Mouse (Mus musculus) cerebellum, postnatal 10 days (tissue): Measurements from ENCODE around the gene Tbl1xr1.
A peak's percentile ranks its signal among the peaks of the same experiment; 100 is the strongest.

Experiments used
- DNase-seq, 2 experiments: peaks; one replicate each; pipeline ENCODE4 v3.0.0; 2021; ENCODE audit warnings: mixed read lengths in 2 of 2

Gene Tbl1xr1

GRCm38 (mm10) chr3:22076561-22076935 lies at the start of gene Tbl1xr1:
TSS of gene Tbl1xr1 (plus strand) at chr3:22076652.
- DNase-seq, result peak; percentile 97 to 98

- no peak for DNase-seq
Observed at GRCm38 (mm10) chr3:22038004-22038403, 38.4 kb upstream of the Tbl1xr1 start.

GRCm38 (mm10) chr3:22039036-22039795 lies 37.2 kb upstream of the Tbl1xr1 start:
- DNase-seq, result no peak

GRCm38 (mm10) chr3:22040627-22041026 lies 35.8 kb upstream of the Tbl1xr1 start:
- DNase-seq, result no peak

- peak; percentile 31 to 38 for DNase-seq
Observed at GRCm38 (mm10) chr3:22047203-22047602, 29.2 kb upstream of the Tbl1xr1 start.

- no peak for DNase-seq
Observed at GRCm38 (mm10) chr3:22056664-22057328, 19.7 kb upstream of the Tbl1xr1 start.

GRCm38 (mm10) chr3:22058206-22058804 lies 18.1 kb upstream of the Tbl1xr1 start:
- no peak for DNase-seq

- DNase-seq, result no peak
Observed at GRCm38 (mm10) chr3:22061163-22061562, 15.3 kb upstream of the Tbl1xr1 start.

GRCm38 (mm10) chr3:22068621-22069020 lies 7.8 kb upstream of the Tbl1xr1 start:
- no peak for DNase-seq

- peak; percentile 15 to 28 for DNase-seq
Observed at GRCm38 (mm10) chr3:22073916-22074315, 2.5 kb upstream of the Tbl1xr1 start.

GRCm38 (mm10) chr3:22074591-22075294 lies 1.7 kb upstream of the Tbl1xr1 start:
- peak; percentile 29 to 44 for DNase-seq

- no peak for DNase-seq
Observed at GRCm38 (mm10) chr3:22075517-22075886, 950 bp upstream of the Tbl1xr1 start.

- peak; percentile 99 for DNase-seq
Observed at GRCm38 (mm10) chr3:22075887-22076560, 428 bp upstream of the Tbl1xr1 start.

GRCm38 (mm10) chr3:22076936-22077656 lies 644 bp downstream of the Tbl1xr1 start:
- DNase-seq, result no peak

- peak; percentile 84 to 88 for DNase-seq
Observed at GRCm38 (mm10) chr3:22077657-22078475, 1.4 kb downstream of the Tbl1xr1 start.

- DNase-seq, result no peak
Observed at GRCm38 (mm10) chr3:22078529-22078928, 2.1 kb downstream of the Tbl1xr1 start.

- DNase-seq, result no peak
Observed at GRCm38 (mm10) chr3:22081869-22082268, 5.4 kb downstream of the Tbl1xr1 start.

GRCm38 (mm10) chr3:22082823-22083222 lies 6.4 kb downstream of the Tbl1xr1 start:
- DNase-seq, result no peak

- DNase-seq, result no peak
Observed at GRCm38 (mm10) chr3:22084222-22084996, 8.0 kb downstream of the Tbl1xr1 start.

- DNase-seq, result no peak
Observed at GRCm38 (mm10) chr3:22089825-22090224, 13.4 kb downstream of the Tbl1xr1 start.
